Mouse (Mus musculus) layer of hippocampus, postnatal 36 days (tissue): ENCODE measurements around the gene Acy3. TPM values are rescaled to one million over a fixed set of nuclear protein-coding genes. Genes with fewer than 3 reads are reported as not detected.
"Not testable (repeated sequence)": the region's sequence is repeated elsewhere in the genome, so short reads cannot be mapped to it uniquely, and the experiment has no call there.

ENCODE experiments used
- DNase-seq, 2 experiments: peaks; one replicate each; pipeline ENCODE4 v3.0.0; 2022
- total RNA-seq, 2 experiments: library from RNA; stranded (reverse); gene quantifications; 2 replicates each; pipeline ENCODE4 v1.2.3; 2021

Gene Acy3
- total RNA-seq, result 1 to 10 TPM; 1.4 TPM

DNA sequence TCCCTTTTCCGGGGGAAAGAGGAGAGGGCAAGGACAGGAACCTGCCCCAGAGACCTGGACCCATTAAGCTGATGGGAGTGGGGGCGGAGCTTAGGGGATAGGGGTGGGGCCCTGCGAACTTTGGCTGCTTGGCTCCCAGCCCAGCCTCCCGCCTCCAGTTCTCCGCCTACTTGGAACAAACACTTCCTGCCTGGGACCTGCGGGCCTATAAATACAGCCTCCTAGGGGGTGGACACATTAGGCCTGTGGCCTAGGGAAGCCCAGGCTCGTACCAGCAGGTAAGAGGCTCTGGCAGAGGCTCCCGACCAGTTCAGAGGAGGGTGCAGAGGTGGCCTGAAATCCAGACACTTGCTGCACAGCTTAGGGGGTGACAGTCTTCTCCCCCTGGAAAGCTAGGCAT lies at the start of gene Acy3:
Acy3 (plus strand) TSS at position 237 of the 400 bp plus-strand sequence.
- DNase-seq, result peak; percentile 42 to 55

GRCm38 (mm10) chr19:3942315-3942714 lies 44.1 kb upstream of the Acy3 start:
- DNase-seq, result no peak

- DNase-seq, result no peak
Measured at GRCm38 (mm10) chr19:3942986-3943735, 43.2 kb upstream of the Acy3 start.

DNA sequence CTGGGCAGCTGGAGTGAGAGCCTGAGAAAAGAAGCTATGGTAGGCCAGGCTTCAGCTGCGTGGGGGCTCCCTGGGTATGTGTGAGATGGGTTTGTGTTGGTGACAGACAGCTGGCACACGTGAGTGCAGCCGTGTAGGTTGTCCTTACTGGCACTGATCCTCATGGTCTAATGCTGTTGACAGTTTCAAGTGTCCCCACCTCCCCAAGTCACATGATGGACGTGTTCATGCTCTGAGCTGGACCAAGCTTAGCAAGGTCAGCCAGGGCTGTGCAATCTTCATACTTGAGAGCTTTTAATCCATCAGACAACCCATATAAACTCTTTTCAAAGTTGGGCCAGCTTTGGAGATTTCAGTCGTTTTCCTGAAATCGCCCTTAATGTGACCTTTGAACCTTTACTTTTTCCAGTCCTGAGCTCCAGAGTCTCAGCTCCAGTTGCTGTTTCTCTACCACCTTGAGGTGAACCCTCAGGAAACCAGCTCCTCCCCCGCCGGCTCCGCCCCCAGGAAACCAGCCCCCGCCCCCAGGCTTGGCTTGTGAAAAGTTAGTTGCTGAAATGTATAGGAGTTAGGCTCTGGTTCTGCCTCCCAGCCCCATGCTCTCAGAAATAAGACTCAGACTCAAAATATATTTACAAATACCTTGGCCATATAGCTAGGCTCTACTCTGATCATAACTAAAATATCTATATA lies 40.4 kb upstream of the Acy3 start:
- DNase-seq, result no peak

DNA sequence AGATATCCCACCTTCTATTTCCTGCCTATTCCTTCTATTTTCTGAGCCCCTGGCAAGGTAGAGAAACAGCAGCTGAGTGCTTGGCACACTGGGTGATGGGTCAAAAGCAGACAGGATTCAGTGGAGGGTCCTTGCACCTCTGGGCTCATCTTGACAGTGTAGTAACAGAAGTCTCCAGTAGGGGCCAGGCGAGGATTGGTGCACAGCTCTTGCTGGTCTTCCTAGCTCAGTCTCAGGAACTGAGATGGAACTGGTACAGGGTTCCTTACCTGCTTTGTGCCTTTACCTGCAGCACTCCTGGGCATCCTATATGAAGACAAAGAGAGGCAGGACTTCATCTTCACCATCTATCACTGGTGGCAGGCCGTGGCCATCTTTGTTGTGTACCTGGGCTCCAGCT lies 39.7 kb upstream of the Acy3 start:
- DNase-seq, result peak; percentile 59 to 68

DNA sequence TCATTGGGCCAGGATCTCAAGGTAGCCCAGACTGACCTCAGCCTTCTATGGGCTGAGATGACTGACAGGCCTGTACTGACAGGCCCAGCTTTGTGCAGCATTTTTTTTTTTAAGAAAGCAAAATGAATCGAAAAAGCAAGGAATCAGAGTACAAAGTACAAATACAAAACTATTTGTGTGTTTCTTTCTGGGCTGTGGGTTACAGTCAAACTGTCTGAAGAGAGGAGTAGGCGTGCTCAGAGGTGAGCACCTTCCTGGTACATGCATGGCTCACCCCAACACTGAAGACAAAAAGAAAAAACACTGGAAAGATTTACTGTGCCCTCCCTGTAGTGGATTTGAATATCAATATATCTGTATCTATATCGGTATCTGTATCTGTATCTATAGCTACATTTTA lies 38.6 kb upstream of the Acy3 start:
- DNase-seq, result no peak

GRCm38 (mm10) chr19:3948546-3948945 lies 37.8 kb upstream of the Acy3 start:
- no peak for DNase-seq

GRCm38 (mm10) chr19:3950331-3950730 lies 36.0 kb upstream of the Acy3 start:
- no peak for DNase-seq

DNA sequence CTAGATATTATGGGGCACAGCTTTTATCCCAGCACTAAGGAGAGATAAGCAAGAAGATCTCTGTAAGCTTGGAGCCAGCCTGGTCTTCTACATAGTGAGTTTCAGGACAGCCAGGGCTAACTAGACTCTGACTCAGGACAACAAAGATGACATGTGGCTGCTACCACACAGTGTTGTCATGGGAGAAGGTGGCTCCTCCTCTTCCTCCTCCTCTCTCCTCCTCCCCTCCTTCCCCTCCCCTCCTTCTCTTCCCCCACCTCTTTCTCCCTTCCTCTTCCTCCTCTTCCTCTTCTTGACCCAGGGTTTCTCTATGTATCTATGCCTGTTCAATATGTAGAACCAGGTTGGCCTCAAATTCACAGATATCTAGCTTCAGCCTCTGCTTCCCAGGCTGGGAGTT lies 34.9 kb upstream of the Acy3 start:
- DNase-seq, result no peak

- no peak for DNase-seq
Measured at GRCm38 (mm10) chr19:3952099-3952498, 34.3 kb upstream of the Acy3 start.

- no peak for DNase-seq
Measured at GRCm38 (mm10) chr19:3955033-3955432, 31.3 kb upstream of the Acy3 start.

- DNase-seq, result no peak
Measured at GRCm38 (mm10) chr19:3955804-3956203, 30.6 kb upstream of the Acy3 start.

DNA sequence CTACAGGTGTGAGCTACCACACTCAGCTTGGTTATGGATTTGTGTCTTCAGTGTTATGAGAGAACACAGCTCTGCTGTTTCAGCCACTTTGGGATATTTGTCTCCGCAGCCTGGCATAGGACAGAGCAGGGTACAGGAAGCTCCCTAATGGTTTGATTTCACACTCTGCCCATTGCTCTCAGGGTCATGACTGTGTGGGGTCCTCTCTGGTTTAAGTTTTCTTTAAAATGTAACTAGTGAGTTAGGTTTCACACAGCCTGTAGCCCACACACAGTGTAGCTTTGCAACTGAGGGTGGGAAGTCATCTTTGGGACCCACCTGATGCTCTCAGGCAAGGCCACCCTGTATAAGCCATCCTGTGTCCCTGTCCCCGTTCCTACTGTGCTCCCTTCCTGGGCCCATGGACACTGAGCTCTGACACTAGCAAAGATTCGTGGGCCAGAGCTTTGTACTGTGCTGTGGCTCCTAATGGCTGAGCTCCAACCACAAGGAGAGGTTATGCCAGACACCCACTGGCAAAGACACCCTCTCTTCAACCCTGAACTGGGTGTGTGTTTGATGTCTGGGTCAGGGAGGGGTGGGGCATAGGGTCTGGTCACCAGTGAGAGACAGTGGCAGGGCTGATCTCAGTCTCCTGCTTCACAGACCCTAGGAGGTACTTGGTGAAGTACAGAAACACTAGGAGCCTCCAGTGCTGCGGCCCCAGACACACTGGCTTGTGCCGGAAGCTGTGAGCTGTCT lies 28.9 kb upstream of the Acy3 start:
- DNase-seq, result not testable (repeated sequence)

DNA sequence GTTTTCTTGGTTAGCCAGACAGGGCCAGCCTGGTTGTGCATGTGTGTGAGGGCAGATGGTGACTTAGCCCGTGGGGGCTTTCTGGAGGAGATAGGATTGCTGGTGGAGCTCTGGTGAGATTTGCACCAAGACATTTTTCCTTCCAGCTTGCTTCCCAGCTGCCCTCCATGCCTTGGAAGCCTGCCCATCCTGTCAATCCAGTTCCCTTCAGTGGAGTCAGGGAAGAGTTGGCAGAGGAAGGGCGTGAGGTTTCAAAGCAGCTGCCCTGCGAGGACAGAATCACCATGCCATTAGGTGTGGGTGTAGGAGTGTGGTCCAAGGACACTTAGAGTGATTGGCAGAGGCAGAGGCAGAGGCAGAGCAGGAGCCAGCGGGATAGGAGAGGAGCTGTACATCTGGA lies 27.9 kb upstream of the Acy3 start, which contains the start of gene Aldh3b3:
Aldh3b3 (plus strand) TSS at position 176 of the 400 bp plus-strand sequence.
- DNase-seq, result no peak

GRCm38 (mm10) chr19:3959030-3959429 lies 27.3 kb upstream of the Acy3 start:
- DNase-seq, result no peak

GRCm38 (mm10) chr19:3960211-3960610 lies 26.2 kb upstream of the Acy3 start:
- DNase-seq, result no peak

DNA sequence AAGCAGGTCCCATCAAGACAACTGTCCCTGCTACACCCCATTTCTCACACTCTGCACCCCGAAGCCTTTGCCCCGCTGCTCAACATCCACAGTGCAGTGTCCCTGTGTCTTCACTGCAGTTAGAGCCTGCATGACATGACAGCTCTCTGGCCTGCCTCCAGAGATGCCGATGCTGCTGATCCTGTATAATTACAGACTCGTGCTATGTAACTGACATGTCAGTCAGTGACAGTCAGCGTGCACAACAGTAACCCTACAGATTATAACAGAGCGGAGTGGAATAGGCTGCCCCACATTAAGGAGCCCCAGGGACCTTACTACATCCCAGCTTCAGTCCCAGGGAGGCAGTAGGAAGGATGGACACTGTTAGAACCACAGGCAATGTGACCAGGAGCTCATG lies 24.6 kb upstream of the Acy3 start:
- not testable (repeated sequence) for DNase-seq

- no peak for DNase-seq
Measured at GRCm38 (mm10) chr19:3962469-3962868, 23.9 kb upstream of the Acy3 start.

DNA sequence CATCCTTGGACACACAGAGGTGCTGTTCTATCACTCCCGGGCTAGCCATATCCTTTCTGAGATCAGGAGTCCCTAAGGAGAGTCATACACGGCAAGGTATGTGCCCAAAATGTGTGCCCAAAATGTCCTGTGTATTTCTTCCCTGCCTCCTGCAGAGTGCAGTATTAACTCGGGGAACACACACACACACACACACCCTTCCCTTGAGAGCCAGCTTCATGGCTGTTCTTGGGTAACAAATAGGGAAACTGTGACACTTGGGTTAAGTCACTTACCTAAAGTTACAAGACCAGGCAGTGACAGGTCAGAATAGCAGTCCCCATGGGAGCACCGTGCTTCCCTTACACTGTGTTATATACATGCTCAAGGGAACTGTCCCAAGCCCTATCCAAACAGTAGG lies 22.3 kb upstream of the Acy3 start:
- no peak for DNase-seq

DNA sequence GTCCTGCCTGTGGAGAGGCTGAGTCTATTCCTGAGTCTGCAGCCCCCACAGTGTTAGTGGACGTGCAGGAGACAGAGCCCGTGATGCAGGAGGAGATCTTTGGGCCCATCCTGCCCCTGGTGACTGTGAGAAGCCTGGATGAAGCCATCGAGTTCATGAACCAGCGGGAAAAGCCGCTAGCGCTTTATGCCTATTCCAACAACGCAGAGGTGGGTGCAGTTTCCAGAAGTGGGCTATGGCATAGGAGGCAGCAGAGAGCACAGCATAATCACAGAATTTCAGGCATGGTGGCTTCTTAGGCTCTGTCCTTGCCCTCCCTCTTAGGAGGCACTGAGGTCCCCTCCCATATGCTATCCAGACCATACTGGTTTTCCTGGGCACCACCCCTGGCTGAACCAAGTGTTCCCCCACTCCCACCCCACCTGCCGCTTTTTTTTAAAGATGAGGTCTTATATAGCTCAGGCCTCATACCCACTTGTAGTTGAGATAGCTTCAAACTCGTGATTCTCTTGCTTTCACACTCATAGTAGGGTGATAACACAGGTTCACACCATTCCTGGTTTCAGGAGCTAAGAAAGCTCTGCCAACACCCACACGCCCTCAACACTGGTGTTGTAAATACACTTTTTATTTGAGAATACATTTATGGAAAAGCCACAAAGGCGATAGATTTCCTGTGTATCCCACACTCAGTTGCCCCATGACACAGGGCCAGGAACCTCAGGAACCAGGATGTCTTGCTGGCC lies 19.9 kb upstream of the Acy3 start:
- DNase-seq, result no peak

DNA sequence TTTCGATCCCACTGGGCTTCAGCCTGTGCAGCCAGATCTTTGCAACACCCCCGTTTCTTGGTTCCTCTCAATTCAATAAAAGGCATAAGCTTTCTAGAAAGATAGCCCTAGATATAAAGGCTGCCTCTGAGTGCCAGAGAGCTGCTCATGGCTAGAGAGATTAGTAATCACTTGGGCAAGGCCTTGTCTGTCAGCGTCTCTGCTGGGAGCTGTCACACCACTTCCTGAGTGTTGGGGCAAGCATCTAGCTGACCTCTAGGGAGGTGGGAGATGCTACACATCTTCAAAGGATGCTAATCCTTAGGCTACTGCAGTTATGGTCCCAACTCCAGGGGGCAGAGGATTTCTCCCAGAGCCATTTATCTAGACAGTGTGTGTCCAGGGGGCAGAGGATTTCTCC lies 19.1 kb upstream of the Acy3 start:
- DNase-seq, result no peak

- no peak for DNase-seq
Measured at GRCm38 (mm10) chr19:3972229-3972628, 14.1 kb upstream of the Acy3 start, which contains the start of gene Aldh3b2. Aldh3b2 (plus strand) TSS chr19:3972328.
